ENCODE assay signal across 14 mouse cellular contexts in the genomic region with DNA sequence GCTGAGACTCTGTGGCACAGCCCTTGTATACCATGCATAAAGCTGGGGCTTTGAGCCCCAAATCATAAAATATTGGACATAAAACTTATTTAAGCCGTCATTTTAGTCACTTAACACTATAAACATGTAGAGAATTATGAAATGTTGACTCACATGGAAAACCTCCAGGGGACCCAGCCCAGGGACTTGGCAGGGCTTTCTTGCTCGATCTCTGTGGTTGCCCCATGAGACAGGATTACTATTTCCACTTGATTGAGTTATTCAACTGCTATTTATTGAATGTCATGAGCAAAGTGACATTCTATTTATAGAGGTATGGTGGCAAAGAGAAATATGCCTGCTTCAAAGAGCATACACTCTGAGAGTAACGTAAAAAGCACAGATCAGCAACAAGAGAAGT. TPM values are rescaled to one million over a fixed set of nuclear protein-coding genes. Genes with fewer than 3 reads are reported as not detected.
DNase-seq lines count a peak whose midpoint lies in the region; ATAC-seq lines count a peak whose summit lies in the region.
"Had no signal": no experiment of that assay in that cellular context is flagged by ENCODE, and none has a peak within 500 bp of the region (broad histone marks: within the 10 kb centered on the region; RNA-seq: fewer than 3 reads in every experiment).

No protein-coding gene starts in this region.

- ATAC-seq in granulocyte monocyte progenitor cell, adult 5-6 weeks (replicated peaks; ENCODE audit: poor library complexity, severe bottlenecking) = no peak
- ATAC-seq: intestine, postnatal 0 days had no signal

- peak; percentile 31 for DNase-seq in adrenal gland, postnatal 14 days
- DNase-seq in adrenal gland, postnatal 25 days = no peak
- peak; percentile 5 for DNase-seq in urinary bladder, postnatal 25 days (ENCODE audit: low spot score)
- no peak for DNase-seq in urinary bladder, postnatal 10 days (ENCODE audit: low spot score)
- peak; percentile 61 for DNase-seq in heart, adult 8-10 months (ENCODE audit: low spot score)
- peak; percentile 59 for DNase-seq in skeletal muscle tissue, adult 2 months (ENCODE audit: low read depth, low spot score)
- no peak for DNase-seq in thymus, postnatal 4 days
- DNase-seq: B cell, adult 2 months; kidney, postnatal 4 days; layer of hippocampus, postnatal 36 days had no signal

RNA-seq across cellular contexts. Expression of a gene that starts 46.2 kb away (rescaled TPM):
- 2.5 and 3.9 TPM in 2 replicates for total RNA-seq in adrenal gland, postnatal 14 days (2021)
- 1.0 and 1.5 TPM in 2 replicates for total RNA-seq in adrenal gland, postnatal 25 days (2021)
- total RNA-seq in heart, adult 8-10 months (2022) = 1 to 10 TPM; 3.6 to 5.0 (median 3.7) TPM
- not detected in 2 replicates for total RNA-seq in granulocyte monocyte progenitor cell, adult 5-6 weeks (2014; fragmentation: Nextera tagmentation)
- not detected in 2 replicates for total RNA-seq in granulocyte monocyte progenitor cell, adult 5-6 weeks (2017)
- total RNA-seq: common myeloid progenitor, adult 5-6 weeks had no signal

RNA-seq across cellular contexts. Expression of a gene that starts 53.3 kb away (rescaled TPM):
- 0.83 and 0.93 TPM in 2 replicates for total RNA-seq in adrenal gland, postnatal 14 days (2021)
- 0.90 and 1.3 TPM in 2 replicates for total RNA-seq in adrenal gland, postnatal 25 days (2021)
- under 1 TPM in 1 of 4 experiments, not detected in 3; 0.28 TPM for total RNA-seq in heart, adult 8-10 months (2022)
- total RNA-seq in granulocyte monocyte progenitor cell, adult 5-6 weeks (2014; fragmentation: Nextera tagmentation) = not detected in 2 replicates
- total RNA-seq in granulocyte monocyte progenitor cell, adult 5-6 weeks (2017) = not detected in 2 replicates
- total RNA-seq: common myeloid progenitor, adult 5-6 weeks; ES-E14 had no signal

RNA-seq across cellular contexts. Expression of a gene that starts 57.4 kb away (rescaled TPM):
- not detected in 2 replicates for total RNA-seq in adrenal gland, postnatal 14 days (2021)
- not detected in 2 replicates for total RNA-seq in adrenal gland, postnatal 25 days (2021)
- total RNA-seq in heart, adult 8-10 months (2022) = not detected
- total RNA-seq in granulocyte monocyte progenitor cell, adult 5-6 weeks (2014; fragmentation: Nextera tagmentation) = not detected in 2 replicates
- not detected in 2 replicates for total RNA-seq in granulocyte monocyte progenitor cell, adult 5-6 weeks (2017)
- total RNA-seq: common myeloid progenitor, adult 5-6 weeks; ES-E14; layer of hippocampus, postnatal 36 days had no signal

Comparison
In these comparisons a context has a peak if more than half of its experiments do, and no peak if none do; other contexts are left out.
1. DNase-seq: peak in adrenal gland, postnatal 14 days (single experiment), urinary bladder, postnatal 25 days (single experiment), heart, adult 8-10 months (single experiment) and skeletal muscle tissue, adult 2 months (single experiment); none in adrenal gland, postnatal 25 days (single experiment), urinary bladder, postnatal 10 days (single experiment) and thymus, postnatal 4 days (single experiment).